Mouse (Mus musculus): ENCODE results near the gene Manba.

GRCm38 (mm10) chr3:135469974-135470373 lies 15.4 kb upstream of the Manba start:
- no peak for TF ChIP-seq CTCF (IDR thresholded peaks at IDR 0.05; ENCODE audit: borderline replicate concordance, insufficient read depth, low read length)
- no peak for TF ChIP-seq POLR2A (IDR thresholded peaks at IDR 0.05; ENCODE audit: low read depth, low read length)
